Mouse (Mus musculus): ENCODE measurements around the gene Acnat2. TPM values are rescaled to one million over a fixed set of nuclear protein-coding genes. Genes with fewer than 3 reads are reported as not detected.
"Not testable (repeated sequence)": the region's sequence is repeated elsewhere in the genome, so short reads cannot be mapped to it uniquely, and the experiment has no call there.

The Acnat2 gene
- not detected in 2 replicates for polyA plus RNA-seq (2014; fragmentation: Nextera tagmentation; extraction: Ambion mirVana)

GRCm38 (mm10) chr4:49407957-49408356 is at the start of gene Acnat2:
Gene Acnat2 (minus strand): TSS chr4:49408151.
- H3K9ac ChIP-seq (ENCODE audit: low read length); H3K27me3 ChIP-seq (replicated peaks; ENCODE audit: control insufficient read depth, insufficient read depth, low read length); H3K9me3 ChIP-seq (replicated peaks; ENCODE audit: control insufficient read depth, low read length); H3K4me1 ChIP-seq (ENCODE audit: control insufficient read depth, insufficient read depth, low read length); H3K36me3 ChIP-seq (ENCODE audit: control insufficient read depth, insufficient read depth, low read length); H3K4me2 ChIP-seq (ENCODE audit: low read length); ATAC-seq; DNase-seq (ENCODE audit: low spot score); H3K4me3 ChIP-seq (ENCODE audit: low read depth, low read length); H3K27ac ChIP-seq (ENCODE audit: low read depth, low read length): not testable (repeated sequence)
- WGBS: 89% methylated on average over 5 of the region's 5 CpGs

DNA sequence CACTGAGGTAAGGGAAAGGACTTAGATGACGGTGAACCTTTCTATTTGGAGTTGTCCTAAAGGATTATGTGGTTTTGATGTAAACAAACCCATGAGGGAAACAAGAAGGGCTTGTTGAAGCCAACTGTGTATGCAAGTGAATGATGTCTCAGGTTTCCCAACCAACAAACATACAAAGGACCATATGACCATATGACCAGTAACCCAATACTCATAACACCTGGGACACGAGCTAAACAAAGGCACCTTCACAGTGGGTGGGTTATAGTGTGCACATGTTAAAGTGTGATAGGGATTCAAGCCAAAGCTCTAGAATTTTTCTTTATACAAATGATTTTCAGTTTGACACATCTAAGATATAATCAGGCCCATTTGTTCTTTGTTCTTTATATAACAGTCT is 48.2 kb upstream of the Acnat2 start:
- Histone ChIP-seq H3K9ac (ENCODE audit: low read length) (no peak overlapping the region), H3K27me3 (replicated peaks; ENCODE audit: control insufficient read depth, insufficient read depth, low read length) (no peaks in the 10 kb centered on the region), H3K4me2 (ENCODE audit: low read length) (no peak overlapping the region), H3K4me1 (ENCODE audit: control insufficient read depth, insufficient read depth, low read length) (no peaks in the 10 kb centered on the region), H3K4me3 (ENCODE audit: low read depth, low read length) (no peak overlapping the region), H3K36me3 (ENCODE audit: control insufficient read depth, insufficient read depth, low read length) (no peaks in the 10 kb centered on the region), H3K9me3 (replicated peaks; ENCODE audit: control insufficient read depth, low read length) (no peaks in the 10 kb centered on the region), H3K27ac (ENCODE audit: low read depth, low read length) (no peak overlapping the region)
- no peak for DNase-seq (ENCODE audit: low spot score)
- ATAC-seq: no peak
- 65% methylated on average over 2 of the region's 2 CpGs for WGBS

- no peaks in the 10 kb centered on the region for H3K36me3 ChIP-seq (ENCODE audit: control insufficient read depth, insufficient read depth, low read length)
- no peaks in the 10 kb centered on the region for H3K27me3 ChIP-seq (replicated peaks; ENCODE audit: control insufficient read depth, insufficient read depth, low read length)
- no peak overlapping the region for H3K4me3 ChIP-seq (ENCODE audit: low read depth, low read length)
- H3K9ac ChIP-seq (ENCODE audit: low read length): no peak overlapping the region
- DNase-seq (ENCODE audit: low spot score) (no peak), ATAC-seq (no peak)
- no peaks in the 10 kb centered on the region for H3K9me3 ChIP-seq (replicated peaks; ENCODE audit: control insufficient read depth, low read length)
- H3K27ac ChIP-seq (ENCODE audit: low read depth, low read length): no peak overlapping the region
- H3K4me2 ChIP-seq (ENCODE audit: low read length): no peak overlapping the region
- H3K4me1 ChIP-seq (ENCODE audit: control insufficient read depth, insufficient read depth, low read length): no peaks in the 10 kb centered on the region
- WGBS: 74% methylated on average over 1 of the region's 1 CpGs
Observed at GRCm38 (mm10) chr4:49451848-49452551, 44.0 kb upstream of the Acnat2 start.

DNA sequence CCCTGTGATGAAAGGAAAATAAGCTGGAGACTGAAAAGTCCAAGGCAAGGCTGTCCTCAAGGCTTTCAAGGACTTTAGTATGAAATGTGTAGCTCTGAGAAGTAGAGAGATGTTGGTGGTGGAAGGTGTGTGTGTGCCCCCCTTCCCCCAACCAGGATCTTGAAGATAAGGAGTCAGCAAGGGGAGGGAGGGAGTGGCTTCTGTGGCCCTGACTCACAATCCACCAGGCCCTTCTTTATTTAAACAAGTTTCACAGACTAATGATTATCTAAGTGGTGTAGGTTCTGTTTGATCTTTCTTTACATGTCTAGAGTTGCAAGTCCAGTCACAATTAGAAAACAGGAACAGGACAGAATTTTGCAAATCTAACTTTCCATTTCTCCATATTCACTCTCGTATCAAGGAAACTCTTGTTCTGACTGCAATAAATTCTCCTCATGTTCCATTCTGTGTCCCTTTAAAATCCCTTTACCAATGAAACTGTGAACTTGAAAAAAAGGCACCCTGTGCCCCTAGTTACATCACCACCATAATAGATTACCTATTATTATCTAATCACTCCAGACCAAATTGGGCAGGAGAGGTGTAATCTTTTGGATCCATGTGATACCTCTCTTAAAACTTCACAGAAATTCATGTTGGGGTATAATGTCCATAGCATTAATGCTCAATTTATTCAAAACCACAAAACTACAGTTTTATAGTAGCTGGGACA is 43.3 kb upstream of the Acnat2 start:
- not testable (repeated sequence) for H3K4me2 ChIP-seq (ENCODE audit: low read length); H3K4me1 ChIP-seq (ENCODE audit: control insufficient read depth, insufficient read depth, low read length); H3K27me3 ChIP-seq (replicated peaks; ENCODE audit: control insufficient read depth, insufficient read depth, low read length); H3K4me3 ChIP-seq (ENCODE audit: low read depth, low read length); H3K27ac ChIP-seq (ENCODE audit: low read depth, low read length); H3K36me3 ChIP-seq (ENCODE audit: control insufficient read depth, insufficient read depth, low read length); ATAC-seq; H3K9me3 ChIP-seq (replicated peaks; ENCODE audit: control insufficient read depth, low read length); H3K9ac ChIP-seq (ENCODE audit: low read length); DNase-seq (ENCODE audit: low spot score)
- WGBS: 100% methylated on average over 1 of the region's 1 CpGs

- not testable (repeated sequence) for H3K27ac ChIP-seq (ENCODE audit: low read depth, low read length); H3K4me1 ChIP-seq (ENCODE audit: control insufficient read depth, insufficient read depth, low read length); H3K4me2 ChIP-seq (ENCODE audit: low read length); H3K36me3 ChIP-seq (ENCODE audit: control insufficient read depth, insufficient read depth, low read length); DNase-seq (ENCODE audit: low spot score); ATAC-seq; H3K4me3 ChIP-seq (ENCODE audit: low read depth, low read length); H3K9ac ChIP-seq (ENCODE audit: low read length); H3K9me3 ChIP-seq (replicated peaks; ENCODE audit: control insufficient read depth, low read length); H3K27me3 ChIP-seq (replicated peaks; ENCODE audit: control insufficient read depth, insufficient read depth, low read length)
- WGBS: 96% methylated on average over 3 of the region's 3 CpGs
Observed at GRCm38 (mm10) chr4:49436968-49437367, 29.0 kb upstream of the Acnat2 start.

GRCm38 (mm10) chr4:49410151-49410550 is 2.2 kb upstream of the Acnat2 start:
- not testable (repeated sequence) for H3K4me2 ChIP-seq (ENCODE audit: low read length); H3K4me3 ChIP-seq (ENCODE audit: low read depth, low read length); ATAC-seq; H3K36me3 ChIP-seq (ENCODE audit: control insufficient read depth, insufficient read depth, low read length); H3K9ac ChIP-seq (ENCODE audit: low read length); H3K27me3 ChIP-seq (replicated peaks; ENCODE audit: control insufficient read depth, insufficient read depth, low read length); H3K9me3 ChIP-seq (replicated peaks; ENCODE audit: control insufficient read depth, low read length); DNase-seq (ENCODE audit: low spot score); H3K27ac ChIP-seq (ENCODE audit: low read depth, low read length); H3K4me1 ChIP-seq (ENCODE audit: control insufficient read depth, insufficient read depth, low read length)
- WGBS: 83% methylated on average over 2 of the region's 2 CpGs

GRCm38 (mm10) chr4:49386873-49387272 is 21.1 kb downstream of the Acnat2 start:
- no peak overlapping the region for H3K4me2 ChIP-seq (ENCODE audit: low read length)
- H3K27me3 ChIP-seq (replicated peaks; ENCODE audit: control insufficient read depth, insufficient read depth, low read length): no peaks in the 10 kb centered on the region
- no peak overlapping the region for H3K4me3 ChIP-seq (ENCODE audit: low read depth, low read length)
- DNase-seq (ENCODE audit: low spot score): no peak
- H3K4me1 ChIP-seq (ENCODE audit: control insufficient read depth, insufficient read depth, low read length): no peaks in the 10 kb centered on the region
- WGBS: 52% methylated on average over 2 of the region's 2 CpGs
- no peak overlapping the region for H3K9ac ChIP-seq (ENCODE audit: low read length)
- H3K9me3 ChIP-seq (replicated peaks; ENCODE audit: control insufficient read depth, low read length): no peaks in the 10 kb centered on the region
- ATAC-seq: no peak
- no peak overlapping the region for H3K27ac ChIP-seq (ENCODE audit: low read depth, low read length)
- no peaks in the 10 kb centered on the region for H3K36me3 ChIP-seq (ENCODE audit: control insufficient read depth, insufficient read depth, low read length)

DNA sequence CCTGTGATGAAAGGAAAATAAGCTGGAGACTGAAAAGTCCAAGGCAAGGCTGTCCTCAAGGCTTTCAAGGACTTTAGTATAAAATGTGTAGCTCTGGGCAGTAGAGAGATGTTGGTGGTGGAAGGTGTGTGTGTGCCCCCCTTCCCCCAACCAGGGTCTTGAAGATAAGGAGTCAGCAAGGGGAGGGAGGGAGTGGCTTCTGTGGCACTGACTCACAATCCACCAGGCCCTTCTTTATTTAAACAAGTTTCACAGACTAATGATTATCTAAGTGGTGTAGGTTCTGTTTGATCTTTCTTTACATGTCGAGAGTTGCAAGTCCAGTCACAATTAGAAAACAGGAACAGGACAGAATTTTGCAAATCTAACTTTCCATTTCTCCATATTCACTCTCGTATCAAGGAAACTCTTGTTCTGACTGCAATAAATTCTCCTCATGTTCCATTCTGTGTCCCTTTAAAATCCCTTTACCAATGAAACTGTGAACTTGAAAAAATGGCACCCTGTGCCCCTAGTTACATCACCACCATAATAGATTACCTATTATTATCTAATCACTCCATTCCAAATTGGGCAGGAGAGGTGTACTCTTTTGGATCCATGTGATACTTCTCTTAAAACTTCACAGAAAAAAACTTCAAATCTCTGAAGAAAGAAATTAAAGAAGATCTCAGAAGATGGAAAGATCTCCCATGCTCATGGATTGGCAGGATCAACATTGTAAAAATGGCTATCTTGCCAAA is 24.2 kb downstream of the Acnat2 start:
- not testable (repeated sequence) for H3K9ac ChIP-seq (ENCODE audit: low read length); H3K4me1 ChIP-seq (ENCODE audit: control insufficient read depth, insufficient read depth, low read length); H3K27me3 ChIP-seq (replicated peaks; ENCODE audit: control insufficient read depth, insufficient read depth, low read length); H3K36me3 ChIP-seq (ENCODE audit: control insufficient read depth, insufficient read depth, low read length); H3K27ac ChIP-seq (ENCODE audit: low read depth, low read length); H3K9me3 ChIP-seq (replicated peaks; ENCODE audit: control insufficient read depth, low read length); H3K4me2 ChIP-seq (ENCODE audit: low read length); DNase-seq (ENCODE audit: low spot score); H3K4me3 ChIP-seq (ENCODE audit: low read depth, low read length); ATAC-seq
- WGBS: 90% methylated on average over 1 of the region's 2 CpGs

DNA sequence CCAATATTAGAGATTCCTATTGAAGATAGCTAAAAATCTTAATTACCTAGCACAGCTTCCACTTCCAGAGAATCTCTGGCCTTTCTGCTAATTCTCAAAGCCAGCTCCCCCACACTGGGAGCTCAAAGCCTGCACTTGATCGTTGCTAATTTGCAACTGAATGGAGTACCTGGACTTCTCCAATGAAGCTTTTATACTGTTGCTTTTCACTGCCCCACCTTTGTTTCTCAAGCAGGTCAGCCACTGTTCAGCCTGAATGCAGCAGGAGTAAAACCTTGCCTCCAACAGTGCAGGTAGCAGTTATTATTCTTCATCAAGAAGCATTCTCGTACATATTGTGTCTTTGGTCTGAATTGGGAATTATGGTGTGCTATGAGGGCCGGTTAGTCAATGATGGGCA is 39.9 kb downstream of the Acnat2 start:
- ATAC-seq; H3K4me3 ChIP-seq (ENCODE audit: low read depth, low read length); H3K9ac ChIP-seq (ENCODE audit: low read length); H3K27me3 ChIP-seq (replicated peaks; ENCODE audit: control insufficient read depth, insufficient read depth, low read length); H3K9me3 ChIP-seq (replicated peaks; ENCODE audit: control insufficient read depth, low read length); DNase-seq (ENCODE audit: low spot score); H3K36me3 ChIP-seq (ENCODE audit: control insufficient read depth, insufficient read depth, low read length); H3K4me1 ChIP-seq (ENCODE audit: control insufficient read depth, insufficient read depth, low read length); H3K4me2 ChIP-seq (ENCODE audit: low read length); H3K27ac ChIP-seq (ENCODE audit: low read depth, low read length): not testable (repeated sequence)
- 82% methylated on average over 3 of the region's 3 CpGs for WGBS
